Mouse (Mus musculus): ENCODE results near the gene Olfr1447. TPM values are rescaled to one million over a fixed set of nuclear protein-coding genes. Genes with fewer than 3 reads are reported as not detected.

The Olfr1447 gene
- not detected in 2 replicates for polyA plus RNA-seq (2015; fragmentation: Nextera tagmentation; extraction: Ambion mirVana)

GRCm38 (mm10) chr19:12903643-12904042 is at the start of gene Olfr1447:
Gene Olfr1447, minus strand, starts transcription at chr19:12903743.
- Histone ChIP-seq H3K4me2 (ENCODE audit: low read depth, low read length) (no peak within 1 kb of the TSS), H3K4me1 (ENCODE audit: control insufficient read depth, low read depth, low read length) (no peaks in the 10 kb centered on the region), H3K27ac (ENCODE audit: low read length) (no peak within 1 kb of the TSS), H3K9ac (ENCODE audit: low read depth, low read length) (no peak within 1 kb of the TSS), H3K4me3 (ENCODE audit: low read depth, low read length) (no peak within 1 kb of the TSS), H3K27me3 (ENCODE audit: control insufficient read depth, insufficient read depth, low read depth, low read length) (no peaks in the 10 kb centered on the region), H3K9me3 (replicated peaks; ENCODE audit: control insufficient read depth, low read length) (no peaks in the 10 kb centered on the region), H3K36me3 (ENCODE audit: control insufficient read depth, insufficient read depth) (no peaks in the 10 kb centered on the region)
- no peak for ATAC-seq (ENCODE audit: low read depth)
- WGBS (ENCODE audit: insufficient replicate concordance): 86% methylated on average over 1 of the region's 1 CpGs

DNA sequence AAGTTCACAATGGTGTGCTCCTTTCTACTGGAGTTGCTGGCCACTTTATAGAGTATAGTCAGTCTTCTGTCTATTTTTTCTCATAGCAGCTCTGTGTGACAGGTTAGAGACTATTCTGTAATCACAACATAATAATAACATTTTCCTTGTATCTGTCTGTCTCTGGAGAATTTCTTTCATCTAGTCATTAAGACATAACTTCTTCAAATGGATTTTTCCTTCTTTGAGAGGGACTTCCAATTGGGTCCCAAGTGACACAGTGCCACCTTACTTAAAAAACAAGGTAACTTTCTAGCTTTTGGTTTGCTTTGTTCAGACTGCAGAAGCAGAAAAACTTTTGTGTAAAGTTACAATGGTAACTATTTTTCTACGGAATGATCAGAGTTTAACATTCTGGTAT is 46.4 kb upstream of the Olfr1447 start, which contains the start of gene Olfr1450:
Olfr1450 (plus strand) TSS at position 301 of the 400 bp plus-strand sequence.
- 66% methylated on average over 1 of the region's 1 CpGs for WGBS (ENCODE audit: insufficient replicate concordance)

GRCm38 (mm10) chr19:12930540-12930939 is 27.0 kb upstream of the Olfr1447 start, which contains the start of gene Olfr1449:
Gene Olfr1449, plus strand, starts transcription at chr19:12930840.
- Histone ChIP-seq H3K9me3 (replicated peaks; ENCODE audit: control insufficient read depth, low read length) (no peaks in the 10 kb centered on the region), H3K9ac (ENCODE audit: low read depth, low read length) (no peak within 1 kb of the TSS), H3K4me2 (ENCODE audit: low read depth, low read length) (no peak within 1 kb of the TSS), H3K27me3 (ENCODE audit: control insufficient read depth, insufficient read depth, low read depth, low read length) (no peaks in the 10 kb centered on the region), H3K27ac (ENCODE audit: low read length) (no peak within 1 kb of the TSS), H3K4me3 (ENCODE audit: low read depth, low read length) (no peak within 1 kb of the TSS), H3K36me3 (ENCODE audit: control insufficient read depth, insufficient read depth) (no peaks in the 10 kb centered on the region), H3K4me1 (ENCODE audit: control insufficient read depth, low read depth, low read length) (no peaks in the 10 kb centered on the region)
- ATAC-seq (ENCODE audit: low read depth): no peak

More for the DNA sequence above, 46.4 kb upstream of the Olfr1447 start, which contains the start of gene Olfr1450:
- Histone ChIP-seq H3K27me3 (ENCODE audit: control insufficient read depth, insufficient read depth, low read depth, low read length) (no peaks in the 10 kb centered on the region), H3K36me3 (ENCODE audit: control insufficient read depth, insufficient read depth) (no peaks in the 10 kb centered on the region), H3K4me3 (ENCODE audit: low read depth, low read length) (no peak within 1 kb of the TSS), H3K4me1 (ENCODE audit: control insufficient read depth, low read depth, low read length) (no peaks in the 10 kb centered on the region), H3K9me3 (replicated peaks; ENCODE audit: control insufficient read depth, low read length) (no peaks in the 10 kb centered on the region), H3K4me2 (ENCODE audit: low read depth, low read length) (no peak within 1 kb of the TSS), H3K9ac (ENCODE audit: low read depth, low read length) (no peak within 1 kb of the TSS), H3K27ac (ENCODE audit: low read length) (no peak within 1 kb of the TSS)
- no peak for ATAC-seq (ENCODE audit: low read depth)

- no peak for ATAC-seq (ENCODE audit: low read depth)
- no peak within 1 kb of the TSS for H3K4me3 ChIP-seq (ENCODE audit: low read depth, low read length)
- 45% methylated on average over 1 of the region's 1 CpGs for WGBS (ENCODE audit: insufficient replicate concordance)
Measured at GRCm38 (mm10) chr19:12924319-12924718, 20.8 kb upstream of the Olfr1447 start, which contains the start of gene Olfr1448. Gene Olfr1448, minus strand, starts transcription at chr19:12924419.

GRCm38 (mm10) chr19:12893424-12893823 is 10.1 kb downstream of the Olfr1447 start, which contains the start of gene Olfr1446:
Gene Olfr1446, minus strand, starts transcription at chr19:12893524.
- Histone ChIP-seq H3K9ac (ENCODE audit: low read depth, low read length) (no peak within 1 kb of the TSS), H3K27ac (ENCODE audit: low read length) (no peak within 1 kb of the TSS), H3K27me3 (ENCODE audit: control insufficient read depth, insufficient read depth, low read depth, low read length) (no peaks in the 10 kb centered on the region), H3K36me3 (ENCODE audit: control insufficient read depth, insufficient read depth) (no peaks in the 10 kb centered on the region), H3K4me1 (ENCODE audit: control insufficient read depth, low read depth, low read length) (no peaks in the 10 kb centered on the region), H3K9me3 (replicated peaks; ENCODE audit: control insufficient read depth, low read length) (no peaks in the 10 kb centered on the region), H3K4me3 (ENCODE audit: low read depth, low read length) (no peak within 1 kb of the TSS), H3K4me2 (ENCODE audit: low read depth, low read length) (no peak within 1 kb of the TSS)
- 57% methylated on average over 1 of the region's 1 CpGs for WGBS (ENCODE audit: insufficient replicate concordance)
- no peak for ATAC-seq (ENCODE audit: low read depth)

More at GRCm38 (mm10) chr19:12924319-12924718, 20.8 kb upstream of the Olfr1447 start, which contains the start of gene Olfr1448:
- H3K4me2 ChIP-seq (ENCODE audit: low read depth, low read length): no peak within 1 kb of the TSS
- H3K9me3 ChIP-seq (replicated peaks; ENCODE audit: control insufficient read depth, low read length): no peaks in the 10 kb centered on the region
- no peaks in the 10 kb centered on the region for H3K36me3 ChIP-seq (ENCODE audit: control insufficient read depth, insufficient read depth)
- no peak within 1 kb of the TSS for H3K9ac ChIP-seq (ENCODE audit: low read depth, low read length)
- H3K27me3 ChIP-seq (ENCODE audit: control insufficient read depth, insufficient read depth, low read depth, low read length): no peaks in the 10 kb centered on the region
- H3K27ac ChIP-seq (ENCODE audit: low read length): no peak within 1 kb of the TSS
- H3K4me1 ChIP-seq (ENCODE audit: control insufficient read depth, low read depth, low read length): no peaks in the 10 kb centered on the region

DNA sequence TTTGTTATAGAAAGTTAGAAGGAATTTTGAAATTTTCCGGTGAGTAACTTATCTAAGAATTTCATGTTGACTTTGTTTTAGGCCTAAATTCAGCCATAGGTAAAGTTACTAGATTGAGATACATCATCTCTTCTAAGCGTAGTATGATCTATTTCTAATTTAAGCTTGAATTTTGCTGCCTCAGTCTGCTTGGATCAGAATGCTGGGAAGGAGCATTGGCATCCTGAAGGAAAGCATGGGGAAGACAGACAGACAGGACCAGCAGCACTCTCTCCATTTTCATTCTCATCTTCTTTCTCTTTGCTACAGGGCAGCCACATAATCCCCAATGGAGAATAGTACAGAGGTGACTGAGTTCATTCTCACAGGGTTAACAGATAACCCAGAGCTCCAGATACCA is 20.0 kb downstream of the Olfr1447 start, which contains the start of gene Olfr1445:
Olfr1445 (plus strand) TSS at position 301 of the 400 bp plus-strand sequence.
- no peak for ATAC-seq (ENCODE audit: low read depth)

DNA sequence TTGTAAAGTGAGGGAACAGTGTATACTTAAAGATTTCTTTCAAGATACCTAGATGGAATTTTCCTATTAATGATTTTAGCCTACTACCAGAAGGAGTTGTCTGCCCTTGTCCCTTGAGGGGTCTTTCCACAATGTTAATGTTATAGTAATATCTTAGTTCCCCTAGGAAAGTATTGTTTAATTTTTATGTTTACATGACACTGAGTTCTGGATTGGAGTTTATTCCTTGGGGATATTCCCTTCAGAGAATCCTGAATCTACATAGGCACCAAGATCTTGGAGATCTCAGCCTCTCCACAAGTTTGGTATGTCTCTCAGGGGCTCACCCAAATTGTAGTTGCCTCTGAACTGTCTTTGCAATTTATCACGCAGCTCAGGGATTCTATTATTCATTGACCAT is 46.6 kb downstream of the Olfr1447 start, which contains the start of gene Olfr1444:
Olfr1444 (plus strand) TSS at position 301 of the 400 bp plus-strand sequence.
- H3K9ac ChIP-seq (ENCODE audit: low read depth, low read length): no peak within 1 kb of the TSS
- no peaks in the 10 kb centered on the region for H3K4me1 ChIP-seq (ENCODE audit: control insufficient read depth, low read depth, low read length)
- H3K4me3 ChIP-seq (ENCODE audit: low read depth, low read length): no peak within 1 kb of the TSS
- no peak within 1 kb of the TSS for H3K4me2 ChIP-seq (ENCODE audit: low read depth, low read length)
- no peak for ATAC-seq (ENCODE audit: low read depth)
- H3K27me3 ChIP-seq (ENCODE audit: control insufficient read depth, insufficient read depth, low read depth, low read length): no peaks in the 10 kb centered on the region
- H3K27ac ChIP-seq (ENCODE audit: low read length): no peak within 1 kb of the TSS
- 33% methylated on average over 1 of the region's 1 CpGs for WGBS (ENCODE audit: insufficient replicate concordance)
- H3K36me3 ChIP-seq (ENCODE audit: control insufficient read depth, insufficient read depth): no peaks in the 10 kb centered on the region
- no peaks in the 10 kb centered on the region for H3K9me3 ChIP-seq (replicated peaks; ENCODE audit: control insufficient read depth, low read length)

More for the DNA sequence above, 20.0 kb downstream of the Olfr1447 start, which contains the start of gene Olfr1445:
- H3K4me2 ChIP-seq (ENCODE audit: low read depth, low read length): no peak within 1 kb of the TSS
- no peaks in the 10 kb centered on the region for H3K4me1 ChIP-seq (ENCODE audit: control insufficient read depth, low read depth, low read length)
- H3K4me3 ChIP-seq (ENCODE audit: low read depth, low read length): no peak within 1 kb of the TSS
- H3K36me3 ChIP-seq (ENCODE audit: control insufficient read depth, insufficient read depth): no peaks in the 10 kb centered on the region
- H3K9me3 ChIP-seq (replicated peaks; ENCODE audit: control insufficient read depth, low read length): no peaks in the 10 kb centered on the region
- no peak within 1 kb of the TSS for H3K27ac ChIP-seq (ENCODE audit: low read length)
- no peaks in the 10 kb centered on the region for H3K27me3 ChIP-seq (ENCODE audit: control insufficient read depth, insufficient read depth, low read depth, low read length)
- H3K9ac ChIP-seq (ENCODE audit: low read depth, low read length): no peak within 1 kb of the TSS
- 56% methylated on average over 2 of the region's 2 CpGs for WGBS (ENCODE audit: insufficient replicate concordance)

Other genes starting within 250 kb of the Olfr1447 start
- not detected in 2 replicates for gene Olfr1442, start 233.3 kb downstream of the Olfr1447 start, polyA plus RNA-seq (2015; fragmentation: Nextera tagmentation; extraction: Ambion mirVana)
- not detected in 2 replicates for gene Olfr1443, start 225.6 kb downstream of the Olfr1447 start, polyA plus RNA-seq (2015; fragmentation: Nextera tagmentation; extraction: Ambion mirVana)
- 7.1 and 9.5 TPM in 2 replicates for gene Keg1, start 208.0 kb downstream of the Olfr1447 start, polyA plus RNA-seq (2015; fragmentation: Nextera tagmentation; extraction: Ambion mirVana)
- 0.63 and 0.66 TPM in 2 replicates for gene Cntf, start 138.1 kb downstream of the Olfr1447 start, polyA plus RNA-seq (2015; fragmentation: Nextera tagmentation; extraction: Ambion mirVana)
- 5.8 and 6.3 TPM in 2 replicates for gene Zfp91, start 107.6 kb downstream of the Olfr1447 start, polyA plus RNA-seq (2015; fragmentation: Nextera tagmentation; extraction: Ambion mirVana)
- 2.2 and 2.3 TPM in 2 replicates for gene Lpxn, start 107.5 kb downstream of the Olfr1447 start, polyA plus RNA-seq (2015; fragmentation: Nextera tagmentation; extraction: Ambion mirVana)
- not detected in 2 replicates for gene Gm5244, start 57.1 kb downstream of the Olfr1447 start, polyA plus RNA-seq (2015; fragmentation: Nextera tagmentation; extraction: Ambion mirVana)
- gene Olfr1444, start 46.5 kb downstream of the Olfr1447 start, polyA plus RNA-seq (2015; fragmentation: Nextera tagmentation; extraction: Ambion mirVana): not detected in 2 replicates
- gene Olfr1445, start 19.9 kb downstream of the Olfr1447 start, polyA plus RNA-seq (2015; fragmentation: Nextera tagmentation; extraction: Ambion mirVana): not detected in 2 replicates
- not detected in 2 replicates for gene Olfr1446, start 10.2 kb downstream of the Olfr1447 start, polyA plus RNA-seq (2015; fragmentation: Nextera tagmentation; extraction: Ambion mirVana)
- gene Olfr1448, start 20.7 kb upstream of the Olfr1447 start, polyA plus RNA-seq (2015; fragmentation: Nextera tagmentation; extraction: Ambion mirVana): not detected in 2 replicates
- not detected in 2 replicates for gene Olfr1449, start 27.1 kb upstream of the Olfr1447 start, polyA plus RNA-seq (2015; fragmentation: Nextera tagmentation; extraction: Ambion mirVana)
- not detected in 2 replicates for gene Olfr1450, start 46.5 kb upstream of the Olfr1447 start, polyA plus RNA-seq (2015; fragmentation: Nextera tagmentation; extraction: Ambion mirVana)
- gene Olfr1451, start 91.3 kb upstream of the Olfr1447 start, polyA plus RNA-seq (2015; fragmentation: Nextera tagmentation; extraction: Ambion mirVana): not detected in 2 replicates
- not detected in 2 replicates for gene Olfr1453, start 124.6 kb upstream of the Olfr1447 start, polyA plus RNA-seq (2015; fragmentation: Nextera tagmentation; extraction: Ambion mirVana)
- not detected in 2 replicates for gene Olfr1454, start 156.9 kb upstream of the Olfr1447 start, polyA plus RNA-seq (2015; fragmentation: Nextera tagmentation; extraction: Ambion mirVana)
- gene Olfr1457, start 194.1 kb upstream of the Olfr1447 start, polyA plus RNA-seq (2015; fragmentation: Nextera tagmentation; extraction: Ambion mirVana): not detected in 2 replicates
- gene Olfr1458, start 203.0 kb upstream of the Olfr1447 start, polyA plus RNA-seq (2015; fragmentation: Nextera tagmentation; extraction: Ambion mirVana): not detected in 2 replicates
- gene Olfr1459, start 245.8 kb upstream of the Olfr1447 start, polyA plus RNA-seq (2015; fragmentation: Nextera tagmentation; extraction: Ambion mirVana): not detected in 2 replicates

All from liver, embryonic 16.5 days (tissue).